Mouse (Mus musculus) CD4-positive naive resting alpha-beta T cell, adult 76 days (primary cell): ENCODE results near the gene Tbc1d22b. TPM values are rescaled to one million over a fixed set of nuclear protein-coding genes. Genes with fewer than 3 reads are reported as not detected.

Source experiments
- total RNA-seq: library from RNA; stranded (reverse); gene quantifications from one replicate; pipeline ENCODE4 v1.2.4, GENCODE M21; 2023

Tbc1d22b gene
- 45.5 TPM for total RNA-seq

DNA sequence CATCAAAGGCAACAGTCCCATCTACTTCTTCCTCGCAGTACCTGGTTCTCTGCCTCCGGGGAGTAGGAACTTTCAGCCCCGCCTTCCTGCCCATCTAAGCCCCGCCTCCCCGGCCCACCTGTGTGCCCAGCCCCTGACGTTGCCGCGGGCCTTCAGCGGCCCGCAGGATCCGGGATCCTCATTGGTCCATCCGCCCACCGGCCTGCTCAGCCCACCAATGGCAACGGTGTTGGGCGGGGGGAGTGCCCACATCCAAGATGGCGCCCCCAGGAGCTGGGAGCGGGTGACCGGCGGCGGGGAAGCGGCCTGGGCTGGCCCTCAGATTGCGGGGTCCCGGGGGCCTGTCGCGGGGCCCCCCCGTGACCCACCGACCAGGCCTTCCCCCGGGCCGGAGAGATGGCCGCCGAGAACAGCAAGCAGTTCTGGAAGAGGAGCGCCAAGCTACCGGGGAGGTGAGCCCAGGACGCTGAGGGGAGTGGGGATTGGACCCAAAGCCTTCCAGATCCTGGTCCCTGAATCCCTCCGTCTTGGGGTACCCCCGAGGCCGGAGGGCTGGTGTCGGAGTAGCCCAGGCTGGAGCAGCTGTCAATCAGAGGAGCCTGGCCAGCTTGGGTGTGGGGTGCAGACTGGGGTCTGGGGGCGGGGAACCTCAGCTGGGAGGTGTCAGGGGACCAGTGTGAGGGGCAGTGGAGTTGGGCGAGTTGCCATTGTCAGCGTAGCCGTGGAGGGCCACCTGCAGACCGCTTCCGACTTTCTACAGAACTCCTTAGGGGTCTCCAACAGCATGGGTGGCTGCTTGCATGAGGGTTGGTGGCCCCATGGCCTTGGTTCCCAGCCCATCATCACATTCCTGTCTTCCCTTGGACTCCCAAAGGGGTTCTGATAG is at the start of gene Tbc1d22b, which contains the start of gene Gm17657:
Gene Tbc1d22b, plus strand, starts transcription at position 243 of the 886 bp plus-strand sequence.
Gene Gm17657, minus strand, starts transcription at position 96 of the 886 bp plus-strand sequence.

GRCm38 (mm10) chr17:29552162-29552732 is 2.7 kb downstream of the Tbc1d22b start, which contains the start of gene Tmem217:
Tmem217 (minus strand) TSS chr17:29552385.

GRCm38 (mm10) chr17:29614115-29615023 is 64.8 kb downstream of the Tbc1d22b start, which contains the start of the genes Rnf8 and Gm28043:
Rnf8 (plus strand) TSS chr17:29614790.
Gm28043 (plus strand) TSS chr17:29614876.

Other genes starting within 250 kb of the Tbc1d22b start
- 0.26 TPM for gene Pi16, start 232.1 kb upstream of the Tbc1d22b start, total RNA-seq
- gene Mtch1, start 201.9 kb upstream of the Tbc1d22b start, total RNA-seq = 45.0 TPM
- gene Fgd2, start 188.9 kb upstream of the Tbc1d22b start, total RNA-seq = 29.9 TPM
- gene Pim1, start 59.0 kb upstream of the Tbc1d22b start, total RNA-seq = 557 TPM
- not detected for gene Gm17657, start 147 bp upstream of the Tbc1d22b start, total RNA-seq
- not detected for gene Tmem217, start 2.6 kb downstream of the Tbc1d22b start, total RNA-seq
- 60.5 TPM for gene Rnf8, start 65.0 kb downstream of the Tbc1d22b start, total RNA-seq
- gene Gm28043, start 65.1 kb downstream of the Tbc1d22b start, total RNA-seq = 11.7 TPM
- gene Cmtr1, start 110.8 kb downstream of the Tbc1d22b start, total RNA-seq = 122 TPM
- 6.8 TPM for gene Ccdc167, start 167.3 kb downstream of the Tbc1d22b start, total RNA-seq